Mouse (Mus musculus) sigmoid colon, adult 10 weeks (tissue): Measurements from ENCODE around the gene Sox12. TPM values are rescaled to one million over a fixed set of nuclear protein-coding genes. Genes with fewer than 3 reads are reported as not detected.

Source experiments
- polyA plus RNA-seq: library from polyadenylated mRNA; stranded (reverse); fragments of 350-450 nt; fragmentation: Illumina TruSeq; extraction: RNeasy Lipid Tissue Mini Kit (QIAGEN cat#74804); gene quantifications from one replicate; pipeline ENCODE4 v1.2.3, GENCODE M21; 2014; ENCODE audit warnings: low read depth, low replicate concordance

Sox12 gene
- 0.13 TPM for polyA plus RNA-seq

GRCm38 (mm10) chr2:152397680-152398435, at the start of gene Sox12:
TSS of gene Sox12 (minus strand) at chr2:152398063.

GRCm38 (mm10) chr2:152415287-152415686, 17.4 kb upstream of the Sox12 start, which contains the start of gene 6820408C15Rik:
TSS of gene 6820408C15Rik (plus strand) at chr2:152415587.

GRCm38 (mm10) chr2:152414591-152415165, 16.8 kb upstream of the Sox12 start, which contains the start of gene Zcchc3:
TSS of gene Zcchc3 (minus strand) at chr2:152415027.

GRCm38 (mm10) chr2:152376345-152376741, 21.5 kb downstream of the Sox12 start, which contains the start of gene Nrsn2:
TSS of gene Nrsn2 (minus strand) at chr2:152376638.

Other genes starting within 250 kb of the Sox12 start
- gene Csnk2a1, start 171.2 kb downstream of the Sox12 start, polyA plus RNA-seq: 252 TPM
- 38.1 TPM for gene Tbc1d20, start 104.2 kb downstream of the Sox12 start, polyA plus RNA-seq
- gene Rbck1, start 65.4 kb downstream of the Sox12 start, polyA plus RNA-seq: 1.8 TPM
- gene Trib3, start 54.0 kb downstream of the Sox12 start, polyA plus RNA-seq: not detected
- gene Nrsn2, start 21.4 kb downstream of the Sox12 start, polyA plus RNA-seq: 0.32 TPM
- 1.5 TPM for gene Zcchc3, start 17.0 kb upstream of the Sox12 start, polyA plus RNA-seq
- gene 6820408C15Rik, start 17.5 kb upstream of the Sox12 start, polyA plus RNA-seq: not detected
- not detected for gene Defb23, start 66.6 kb upstream of the Sox12 start, polyA plus RNA-seq
- gene Defb20, start 79.0 kb upstream of the Sox12 start, polyA plus RNA-seq: not detected
- gene Defb22, start 92.1 kb upstream of the Sox12 start, polyA plus RNA-seq: not detected
- gene Defb26, start 113.6 kb upstream of the Sox12 start, polyA plus RNA-seq: not detected
- not detected for gene Defb28, start 120.2 kb upstream of the Sox12 start, polyA plus RNA-seq
- not detected for gene Defb29, start 142.0 kb upstream of the Sox12 start, polyA plus RNA-seq
- gene Gm17416, start 171.3 kb upstream of the Sox12 start, polyA plus RNA-seq: not detected
- gene Defb21, start 174.7 kb upstream of the Sox12 start, polyA plus RNA-seq: not detected
- not detected for gene Defb19, start 182.2 kb upstream of the Sox12 start, polyA plus RNA-seq
- gene Defb45, start 201.3 kb upstream of the Sox12 start, polyA plus RNA-seq: 9.8 TPM
- gene Defb36, start 206.3 kb upstream of the Sox12 start, polyA plus RNA-seq: not detected
- gene Defb25, start 225.0 kb upstream of the Sox12 start, polyA plus RNA-seq: not detected
- gene Rem1, start 228.9 kb upstream of the Sox12 start, polyA plus RNA-seq: 2.1 TPM